Mouse (Mus musculus) CH12.LX (cell line): ENCODE data around the gene Gm11020. TPM values are rescaled to one million over a fixed set of nuclear protein-coding genes. Genes with fewer than 3 reads are reported as not detected.
A peak's percentile ranks its signal among the peaks of the same experiment; 100 is the strongest.

Source experiments
- DNase-seq: peaks from one replicate; pipeline ENCODE4 v3.0.0-alpha.2; 2013; ENCODE audit errors: extremely low read depth
- H3K27ac ChIP-seq: 2 replicates; pipeline ENCODE4 v1.5.1; 2012; ENCODE audit warnings: low read depth, mild to moderate bottlenecking, control low read depth, moderate library complexity; ENCODE audit not compliant: insufficient read depth
- H3K27me3 ChIP-seq: replicated peaks from 2 replicates; pipeline ENCODE3; 2012; ENCODE audit warnings: inconsistent platforms
- H3K36me3 ChIP-seq, 2 experiments: replicated peaks in 1 of 2; 2 replicates each; pipeline versions ENCODE3 to v1.6.1; 2012; ENCODE audit warnings: inconsistent platforms in 1 of 2, low read length in 1 of 2, mild to moderate bottlenecking in 1 of 2, mixed read lengths in 1 of 2, moderate library complexity in 1 of 2; ENCODE audit not compliant: control insufficient read depth in 1 of 2, insufficient read depth in 1 of 2
- H3K4me1 ChIP-seq, 2 experiments: 2 replicates each; pipeline ENCODE4 v1.6.1; 2012; ENCODE audit warnings: inconsistent platforms in 1 of 2, moderate library complexity in 1 of 2; ENCODE audit not compliant: insufficient read depth in 2 of 2, control insufficient read depth in 1 of 2
- H3K4me2 ChIP-seq: 2 replicates; pipeline ENCODE4 v1.6.1; 2012; ENCODE audit warnings: low read depth, mild to moderate bottlenecking, control low read depth; ENCODE audit not compliant: poor library complexity, insufficient read depth, severe bottlenecking
- H3K4me3 ChIP-seq, 3 experiments: fragments of 150-350 bp in 1 of 3; sonication (generic) in 1 of 3; replicated peaks in 1 of 3; 2 replicates each; pipeline versions ENCODE3 to v1.5.1; 2011 to 2012; ENCODE audit warnings: low read depth in 2 of 3, low read length in 2 of 3, mild to moderate bottlenecking in 2 of 3, moderate library complexity in 2 of 3, control low read depth in 1 of 3, improper control_type of control experiment in 1 of 3, inconsistent platforms in 1 of 3, mixed read lengths in 1 of 3; ENCODE audit not compliant: poor library complexity in 1 of 3
- H3K79me2 ChIP-seq: replicated peaks from 2 replicates; pipeline ENCODE4 v1.6.1; 2012; ENCODE audit warnings: mild to moderate bottlenecking, moderate library complexity; ENCODE audit not compliant: control insufficient read depth, poor library complexity, insufficient read depth, severe bottlenecking; ENCODE audit errors: extremely low read depth
- H3K9ac ChIP-seq: 2 replicates; pipeline ENCODE4 v1.6.1; 2012; ENCODE audit warnings: low read depth, mild to moderate bottlenecking, control low read depth, moderate library complexity; ENCODE audit not compliant: insufficient read depth
- H3K9me3 ChIP-seq: replicated peaks from 2 replicates; pipeline ENCODE3; 2012; ENCODE audit warnings: low read length, inconsistent platforms, mixed read lengths
- CHD1 ChIP-seq: IDR thresholded peaks from 2 replicates; pipeline ENCODE4 v1.6.1; 2012; ENCODE audit warnings: low read depth, low read length, improper control_type of control experiment, inconsistent platforms
- CHD2 ChIP-seq: IDR thresholded peaks from 2 replicates; pipeline ENCODE4 v1.6.1; 2011; ENCODE audit warnings: low read length, improper control_type of control experiment
- CTCF ChIP-seq, 2 experiments: IDR thresholded peaks in 1 of 2; conservative IDR thresholded peaks in 1 of 2; 2 replicates each; pipeline ENCODE4 v1.5.1; 2011 to 2012; ENCODE audit warnings: low read depth in 2 of 2, low read length in 2 of 2, improper control_type of control experiment in 1 of 2, inconsistent platforms in 1 of 2, mild to moderate bottlenecking in 1 of 2, moderate library complexity in 1 of 2
- ELF1 ChIP-seq: IDR thresholded peaks from 2 replicates; pipeline ENCODE4 v1.6.1; 2014; ENCODE audit warnings: low read depth, mild to moderate bottlenecking, inconsistent platforms, low read length, improper control_type of control experiment
- ETS1 ChIP-seq: conservative IDR thresholded peaks from 2 replicates; pipeline ENCODE4 v1.6.1; 2012; ENCODE audit warnings: low read depth, mild to moderate bottlenecking, inconsistent platforms, low read length, improper control_type of control experiment, moderate library complexity
- GABPA ChIP-seq: IDR thresholded peaks from 2 replicates; pipeline ENCODE4 v1.6.1; 2012; ENCODE audit warnings: low read depth, low read length, improper control_type of control experiment, inconsistent platforms; ENCODE audit not compliant: insufficient replicate concordance
- HCFC1 ChIP-seq: IDR thresholded peaks from 2 replicates; pipeline ENCODE4 v1.6.1; 2012; ENCODE audit warnings: low read depth, mild to moderate bottlenecking, inconsistent platforms, low read length, improper control_type of control experiment
- IRF4 ChIP-seq: IDR thresholded peaks from 2 replicates; pipeline ENCODE4 v1.6.1; 2014; ENCODE audit warnings: low read depth, mild to moderate bottlenecking, inconsistent platforms, low read length, improper control_type of control experiment
- JUN ChIP-seq: IDR thresholded peaks from 2 replicates; pipeline ENCODE4 v1.6.1; 2011; ENCODE audit warnings: low read depth, mild to moderate bottlenecking, low read length, improper control_type of control experiment, moderate library complexity; ENCODE audit not compliant: insufficient read depth
- JUND ChIP-seq: conservative IDR thresholded peaks from 2 replicates; pipeline ENCODE4 v1.6.1; 2011; ENCODE audit warnings: low read depth, low read length, improper control_type of control experiment
- KAT2A ChIP-seq: IDR thresholded peaks from 2 replicates; pipeline ENCODE4 v1.6.1; 2012; ENCODE audit warnings: low read length, improper control_type of control experiment, inconsistent platforms; ENCODE audit not compliant: insufficient replicate concordance
- MAZ ChIP-seq: IDR thresholded peaks from 2 replicates; pipeline ENCODE4 v1.6.1; 2012; ENCODE audit warnings: low read depth, mild to moderate bottlenecking, inconsistent platforms, low read length, improper control_type of control experiment, moderate library complexity
- MEF2A ChIP-seq: IDR thresholded peaks from 2 replicates; pipeline ENCODE4 v1.6.1; 2014; ENCODE audit warnings: low read depth, mild to moderate bottlenecking, inconsistent platforms, low read length, improper control_type of control experiment, borderline replicate concordance
- MYC ChIP-seq: IDR thresholded peaks from 2 replicates; pipeline ENCODE4 v1.6.1; 2011; ENCODE audit warnings: low read depth, mild to moderate bottlenecking, improper control_type of control experiment, low read length
- NELFE ChIP-seq: IDR thresholded peaks from 2 replicates; pipeline ENCODE4 v1.6.1; 2011; ENCODE audit warnings: low read depth, low read length, improper control_type of control experiment
- NRF1 ChIP-seq: IDR thresholded peaks from 2 replicates; pipeline ENCODE4 v1.6.1; 2014; ENCODE audit warnings: low read depth, mild to moderate bottlenecking, inconsistent platforms, low read length, improper control_type of control experiment, moderate library complexity
- POLR2A ChIP-seq: IDR thresholded peaks from 2 replicates; pipeline ENCODE4 v1.6.1; 2011; ENCODE audit warnings: low read depth, mild to moderate bottlenecking, improper control_type of control experiment, low read length
- RAD21 ChIP-seq: IDR thresholded peaks from 2 replicates; pipeline ENCODE4 v1.6.1; 2011; ENCODE audit warnings: low read depth, mild to moderate bottlenecking, low read length, improper control_type of control experiment, moderate library complexity
- SMC3 ChIP-seq: IDR thresholded peaks from 2 replicates; pipeline ENCODE4 v1.6.1; 2011; ENCODE audit warnings: low read depth, low read length, improper control_type of control experiment
- TCF12 ChIP-seq: IDR thresholded peaks from 2 replicates; pipeline ENCODE4 v1.6.1; 2014; ENCODE audit warnings: low read depth, mild to moderate bottlenecking, inconsistent platforms, low read length, improper control_type of control experiment
- UBTF ChIP-seq: IDR thresholded peaks from 2 replicates; pipeline ENCODE4 v1.6.1; 2012; ENCODE audit warnings: low read depth, mild to moderate bottlenecking, inconsistent platforms, low read length, improper control_type of control experiment, moderate library complexity
- ZKSCAN1 ChIP-seq: IDR thresholded peaks from 2 replicates; pipeline ENCODE4 v1.6.1; 2012; ENCODE audit warnings: low read depth, inconsistent platforms, low read length, improper control_type of control experiment, borderline replicate concordance
- ZMIZ1 ChIP-seq: IDR thresholded peaks from 2 replicates; pipeline ENCODE4 v1.6.1; 2012; ENCODE audit warnings: low read depth, mild to moderate bottlenecking, inconsistent platforms, low read length, improper control_type of control experiment
- dilution Hi-C: fragments of 300-500 bp; cut with MboI; formaldehyde crosslinking; loops from 2 replicates; pipeline ENCODE4 v1.14.3; 2020; ENCODE audit warnings: low sequenced_read_pairs; ENCODE audit not compliant: extremely low pct_unique_long_range_greater_than_20kb, extremely low pct_ligation_motif_present
- in situ Hi-C: fragments of 300-500 bp; cut with MboI; formaldehyde crosslinking; loops from 3 replicates; pipeline ENCODE4 v1.14.3; 2019; ENCODE audit warnings: low sequenced_read_pairs, low pct_ligation_motif_present, low pct_unique_long_range_greater_than_20kb, mixed read lengths
- polyA plus RNA-seq: library from polyadenylated mRNA; unstranded; fragments of >175 nt; gene quantifications from 2 replicates; pipeline ENCODE4 v1.2.1, GENCODE M21; 2012; ENCODE audit warnings: low read depth; ENCODE audit not compliant: insufficient read length
- total RNA-seq, 2 experiments: library from RNA; depleted of rRNA; stranded (reverse); fragments of 300-350 nt in 1 of 2; fragments of >200 nt in 1 of 2; gene quantifications; 2 replicates each; pipeline ENCODE4 v1.2.3; 2012 to 2014

Gene Gm11020
- total and polyA plus RNA-seq, 3 experiments = not detected

- H3K9me3 ChIP-seq = no peaks in the 10 kb centered on the region
- H3K79me2 ChIP-seq = no peaks in the 10 kb centered on the region
- H3K27ac ChIP-seq = no peak overlapping the region
- H3K4me2 ChIP-seq = peak overlapping the region; percentile 85
- no peaks in the 10 kb centered on the region for H3K27me3 ChIP-seq
- in situ Hi-C loops = loop anchor here (5.0 to 10.0 kb wide), 2 partner anchors 67 to 95 kb away; partner anchors contain the start of gene Tk2
- peaks cover 0 to 9% of the 10 kb centered on the region in 2 experiments for H3K36me3 ChIP-seq
- H3K4me3 ChIP-seq = peak overlapping the region; percentile 61 to 92 (median 63)
- H3K4me1 ChIP-seq = peaks cover 3 to 30% of the 10 kb centered on the region in 2 experiments; a peak in 2 of 4 replicates
- DNase-seq = no peak
- dilution Hi-C loops = no loop called here
- H3K9ac ChIP-seq = peak overlapping the region; percentile 85
- no peak for TF ChIP-seq KAT2A
- TF ChIP-seq ETS1 = no peak
- no peak for TF ChIP-seq MYC
- no peak for TF ChIP-seq SMC3
- no peak for TF ChIP-seq MEF2A
- no peak for TF ChIP-seq JUND
- TF ChIP-seq UBTF = no peak
These were observed 18.5 kb downstream of the Gm11020 start for GRCm38 (mm10) chr8:104339983-104340232.

GRCm38 (mm10) chr8:104340233-104341105 lies 19.1 kb downstream of the Gm11020 start:
- no peak overlapping the region for H3K27ac ChIP-seq

More at GRCm38 (mm10) chr8:104340233-104341105, 19.1 kb downstream of the Gm11020 start:
- Histone ChIP-seq H3K79me2 (no peaks in the 10 kb centered on the region), H3K27me3 (no peaks in the 10 kb centered on the region), H3K4me2 (peak overlapping the region; percentile 85), H3K4me1 (peaks cover 3 to 30% of the 10 kb centered on the region in 2 experiments; a peak in 2 of 4 replicates), H3K9ac (peak overlapping the region; percentile 85), H3K9me3 (no peaks in the 10 kb centered on the region), H3K36me3 (peaks cover 0 to 15% of the 10 kb centered on the region in 2 experiments), H3K4me3 (peak overlapping the region; percentile 61 to 92 (median 63))
- DNase-seq = peak; percentile 74
- dilution Hi-C loops = no loop called here
- in situ Hi-C loops = loop anchor here (5.0 kb wide), 1 partner anchor 67 kb away; no protein-coding TSS in a partner anchor
- TF ChIP-seq CHD1 (no peak), ZKSCAN1 (no peak), ELF1 (peak; percentile 65), JUND (no peak), HCFC1 (peak; percentile 51; the same call in 1 of the 2 replicates), UBTF (peak; percentile 77; the same call in 1 of the 2 replicates), NRF1 (peak; percentile 46; the same call in 1 of the 2 replicates), KAT2A (0 out of 2 replicates have a peak, but pooled peaks have one; percentile 12), POLR2A (peak; percentile 63), IRF4 (peak; percentile 42), ZMIZ1 (0 out of 2 replicates have a peak, but pooled peaks have one; percentile 40), MEF2A (no peak), ETS1 (no peak), JUN (no peak), CHD2 (no peak), GABPA (no peak), MAZ (0 out of 2 replicates have a peak, but pooled peaks have one; percentile 52), SMC3 (peak; percentile 49), NELFE (peak; percentile 64), RAD21 (peak; percentile 29), TCF12 (peak; percentile 25; the same call in 1 of the 2 replicates), CTCF (conservative IDR thresholded peaks at IDR 0.05 in 1 of 2, IDR thresholded peaks at IDR 0.05 in 1 of 2; ENCODE audit: low read depth in 2 of 2, low read length in 2 of 2) (peak in 1 of 2 experiments; percentile 72; a peak in 2 of 4 replicates)
